Mouse (Mus musculus) limb, embryonic 15.5 days (tissue): ENCODE data around the gene Cage1. TPM values are rescaled to one million over a fixed set of nuclear protein-coding genes. Genes with fewer than 3 reads are reported as not detected.

Experiments
- ATAC-seq: fragments of 200-750 bp; cut with Nextera tagmentation; 2 replicates; pipeline ENCODE4 v1.8.0; 2017; ENCODE audit warnings: low read depth, moderate TSS enrichment; ENCODE audit not compliant: insufficient number of reproducible peaks, low FRiP score, low TSS enrichment
- H3K27ac ChIP-seq: fragments of 300-500 bp; sonication (generic); 2 replicates; pipeline ENCODE4 v1.5.1; 2015; ENCODE audit warnings: moderate library complexity, mild to moderate bottlenecking, inconsistent platforms
- H3K27me3 ChIP-seq: fragments of 300-500 bp; sonication (generic); 2 replicates; pipeline ENCODE4 v1.6.1; 2015; ENCODE audit warnings: inconsistent platforms
- H3K36me3 ChIP-seq: fragments of 300-500 bp; sonication (generic); 2 replicates; pipeline ENCODE4 v1.6.1; 2015; ENCODE audit warnings: inconsistent platforms
- H3K4me1 ChIP-seq: fragments of 300-500 bp; sonication (generic); 2 replicates; pipeline ENCODE4 v1.6.1; 2015; ENCODE audit warnings: inconsistent platforms
- H3K4me2 ChIP-seq: fragments of 300-500 bp; sonication (generic); 2 replicates; pipeline ENCODE4 v1.6.1; 2015; ENCODE audit warnings: mild to moderate bottlenecking, inconsistent platforms
- H3K4me3 ChIP-seq: fragments of 300-500 bp; sonication (generic); 2 replicates; pipeline ENCODE4 v1.5.1; 2015; ENCODE audit warnings: mild to moderate bottlenecking, inconsistent platforms
- H3K9ac ChIP-seq: fragments of 300-500 bp; sonication (generic); 2 replicates; pipeline ENCODE4 v1.6.1; 2015; ENCODE audit warnings: inconsistent platforms
- H3K9me3 ChIP-seq: fragments of 300-500 bp; sonication (generic); 2 replicates; pipeline ENCODE4 v1.6.1; 2016; ENCODE audit warnings: inconsistent platforms
- whole genome bisulfite sequencing: fragments of 180-500 bp; shearing (Covaris S2); methylation state at CpG from one replicate; pipeline ENCODE4 v1.1.7; 2015; 5-methylcytosine and 5-hydroxymethylcytosine counted together
- polyA plus RNA-seq: library from polyadenylated mRNA; unstranded; fragments of >200 nt; fragmentation: Nextera tagmentation; extraction: Ambion mirVana; gene quantifications from 2 replicates; pipeline ENCODE4 v1.2.1, GENCODE M21; 2015

Cage1 gene
- polyA plus RNA-seq, 1 experiment from 2014 or later: 0.78 TPM

GRCm38 (mm10) chr13:37974731-37975130 is 62.1 kb downstream of the Cage1 start:
- no peaks in the 10 kb centered on the region for H3K4me1 ChIP-seq
- no peak for ATAC-seq
- H3K36me3 ChIP-seq: peaks cover 38% of the 10 kb centered on the region
- WGBS: 85% methylated on average over 5 of the region's 5 CpGs
- no peaks in the 10 kb centered on the region for H3K9me3 ChIP-seq
- no peak overlapping the region for H3K4me2 ChIP-seq
- no peak overlapping the region for H3K4me3 ChIP-seq
- no peaks in the 10 kb centered on the region for H3K27me3 ChIP-seq
- H3K9ac ChIP-seq: no peak overlapping the region
- H3K27ac ChIP-seq: no peak overlapping the region

GRCm38 (mm10) chr13:37974036-37974435 is 62.8 kb downstream of the Cage1 start:
- Histone ChIP-seq H3K27me3 (no peaks in the 10 kb centered on the region), H3K4me1 (no peaks in the 10 kb centered on the region), H3K9ac (no peak overlapping the region), H3K36me3 (peaks cover 32% of the 10 kb centered on the region), H3K27ac (no peak overlapping the region), H3K9me3 (no peaks in the 10 kb centered on the region), H3K4me2 (no peak overlapping the region), H3K4me3 (no peak overlapping the region)
- ATAC-seq: no peak
- WGBS: 81% methylated on average over 6 of the region's 6 CpGs

- H3K9ac ChIP-seq: no peak overlapping the region
- peaks cover 11% of the 10 kb centered on the region for H3K4me1 ChIP-seq
- no peak overlapping the region for H3K4me2 ChIP-seq
- peaks cover 9% of the 10 kb centered on the region; the same call in 1 of the 2 replicates for H3K36me3 ChIP-seq
- H3K4me3 ChIP-seq: no peak overlapping the region
- no peak for ATAC-seq
- no peaks in the 10 kb centered on the region for H3K9me3 ChIP-seq
- WGBS: 77% methylated on average over 11 of the region's 11 CpGs
- H3K27me3 ChIP-seq: no peaks in the 10 kb centered on the region
- no peak overlapping the region for H3K27ac ChIP-seq
Observed at GRCm38 (mm10) chr13:37970887-37971530, 65.9 kb downstream of the Cage1 start.

- H3K4me1 ChIP-seq: peaks cover 13% of the 10 kb centered on the region
- no peak for ATAC-seq
Observed at GRCm38 (mm10) chr13:37969988-37970387, 66.9 kb downstream of the Cage1 start.

GRCm38 (mm10) chr13:37969337-37969736 is 67.5 kb downstream of the Cage1 start:
- no peaks in the 10 kb centered on the region for H3K27me3 ChIP-seq
- H3K27ac ChIP-seq: no peak overlapping the region
- no peak overlapping the region for H3K9ac ChIP-seq
- no peak overlapping the region for H3K4me3 ChIP-seq
- no peak for ATAC-seq
- H3K9me3 ChIP-seq: no peaks in the 10 kb centered on the region
- H3K36me3 ChIP-seq: no peaks in the 10 kb centered on the region; the same call in 1 of the 2 replicates
- 7% methylated on average over 14 of the region's 14 CpGs for WGBS
- H3K4me2 ChIP-seq: no peak overlapping the region
- peaks cover 20% of the 10 kb centered on the region for H3K4me1 ChIP-seq

More at GRCm38 (mm10) chr13:37969988-37970387, 66.9 kb downstream of the Cage1 start:
- Histone ChIP-seq H3K4me2 (no peak overlapping the region), H3K36me3 (no peaks in the 10 kb centered on the region; the same call in 1 of the 2 replicates), H3K27me3 (no peaks in the 10 kb centered on the region), H3K27ac (no peak overlapping the region), H3K4me3 (no peak overlapping the region), H3K9me3 (no peaks in the 10 kb centered on the region), H3K9ac (no peak overlapping the region)
- 52% methylated on average over 8 of the region's 8 CpGs for WGBS

- H3K27ac ChIP-seq: no peak overlapping the region
- 48% methylated on average over 10 of the region's 10 CpGs for WGBS
- no peaks in the 10 kb centered on the region for H3K9me3 ChIP-seq
- ATAC-seq: no peak
- no peaks in the 10 kb centered on the region for H3K27me3 ChIP-seq
- peaks cover 33% of the 10 kb centered on the region for H3K4me1 ChIP-seq
- 0 out of 2 replicates have a peak overlapping the region, but pooled peaks have one; percentile 5 for H3K4me2 ChIP-seq
- no peak overlapping the region for H3K9ac ChIP-seq
- H3K36me3 ChIP-seq: no peaks in the 10 kb centered on the region
- H3K4me3 ChIP-seq: no peak overlapping the region
Observed at GRCm38 (mm10) chr13:37967565-37967964, 69.3 kb downstream of the Cage1 start.

GRCm38 (mm10) chr13:37967052-37967437 is 69.8 kb downstream of the Cage1 start:
- 26% methylated on average over 12 of the region's 12 CpGs for WGBS
- Histone ChIP-seq H3K9me3 (no peaks in the 10 kb centered on the region), H3K9ac (no peak overlapping the region), H3K4me3 (no peak overlapping the region), H3K27ac (no peak overlapping the region), H3K4me2 (0 out of 2 replicates have a peak overlapping the region, but pooled peaks have one; percentile 5), H3K27me3 (no peaks in the 10 kb centered on the region), H3K4me1 (peaks cover 33% of the 10 kb centered on the region), H3K36me3 (no peaks in the 10 kb centered on the region)
- ATAC-seq: no peak

GRCm38 (mm10) chr13:37966256-37967051 is 70.4 kb downstream of the Cage1 start:
- no peak overlapping the region for H3K27ac ChIP-seq
- WGBS: 70% methylated on average over 15 of the region's 15 CpGs
- no peak for ATAC-seq

GRCm38 (mm10) chr13:37965126-37965914 is 71.5 kb downstream of the Cage1 start:
- Histone ChIP-seq H3K4me3 (no peak overlapping the region), H3K4me1 (peaks cover 33% of the 10 kb centered on the region), H3K36me3 (no peaks in the 10 kb centered on the region), H3K9me3 (no peaks in the 10 kb centered on the region), H3K27me3 (no peaks in the 10 kb centered on the region), H3K27ac (no peak overlapping the region), H3K9ac (no peak overlapping the region), H3K4me2 (no peak overlapping the region)
- ATAC-seq: no peak
- 57% methylated on average over 17 of the region's 17 CpGs for WGBS

More at GRCm38 (mm10) chr13:37966256-37967051, 70.4 kb downstream of the Cage1 start:
- Histone ChIP-seq H3K27me3 (no peaks in the 10 kb centered on the region), H3K9me3 (no peaks in the 10 kb centered on the region), H3K36me3 (no peaks in the 10 kb centered on the region), H3K4me3 (no peak overlapping the region), H3K9ac (no peak overlapping the region), H3K4me1 (peaks cover 33% of the 10 kb centered on the region), H3K4me2 (0 out of 2 replicates have a peak overlapping the region, but pooled peaks have one; percentile 5)

- Histone ChIP-seq H3K36me3 (no peaks in the 10 kb centered on the region), H3K27ac (0 out of 2 replicates have a peak overlapping the region, but pooled peaks have one; percentile 19), H3K9ac (0 out of 2 replicates have a peak overlapping the region, but pooled peaks have one; percentile 17), H3K27me3 (no peaks in the 10 kb centered on the region), H3K9me3 (no peaks in the 10 kb centered on the region), H3K4me3 (peak overlapping the region; percentile 45), H3K4me2 (peak overlapping the region; percentile 61), H3K4me1 (peaks cover 33% of the 10 kb centered on the region)
- WGBS: 44% methylated on average over 20 of the region's 20 CpGs
- ATAC-seq: no peak
Observed at GRCm38 (mm10) chr13:37964128-37965087, 72.5 kb downstream of the Cage1 start.
